Mouse (Mus musculus): ENCODE measurements around the gene Gas7.

Gas7 gene

GRCm38 (mm10) chr11:67454874-67455526 lies at the start of gene Gas7:
TSS of gene Gas7 (plus strand) at chr11:67455437.
- no peak for DNase-seq (ENCODE audit: low spot score)

- no peak for DNase-seq (ENCODE audit: low spot score)
Measured at GRCm38 (mm10) chr11:67414346-67414940, 40.8 kb upstream of the Gas7 start.

GRCm38 (mm10) chr11:67423575-67423974 lies 31.7 kb upstream of the Gas7 start:
- no peak for DNase-seq (ENCODE audit: low spot score)

- DNase-seq (ENCODE audit: low spot score): no peak
Measured at GRCm38 (mm10) chr11:67428196-67428595, 27.0 kb upstream of the Gas7 start.

GRCm38 (mm10) chr11:67429836-67430235 lies 25.4 kb upstream of the Gas7 start:
- no peak for DNase-seq (ENCODE audit: low spot score)

- DNase-seq (ENCODE audit: low spot score): no peak
Measured at GRCm38 (mm10) chr11:67431116-67431645, 24.1 kb upstream of the Gas7 start.

GRCm38 (mm10) chr11:67431864-67432263 lies 23.4 kb upstream of the Gas7 start:
- DNase-seq (ENCODE audit: low spot score): no peak

- DNase-seq (ENCODE audit: low spot score): no peak
Measured at GRCm38 (mm10) chr11:67433763-67434162, 21.5 kb upstream of the Gas7 start.

- DNase-seq (ENCODE audit: low spot score): no peak
Measured at GRCm38 (mm10) chr11:67438746-67439145, 16.5 kb upstream of the Gas7 start.

GRCm38 (mm10) chr11:67445058-67445825 lies 10.0 kb upstream of the Gas7 start:
- DNase-seq (ENCODE audit: low spot score): no peak

- DNase-seq (ENCODE audit: low spot score): no peak
Measured at GRCm38 (mm10) chr11:67451525-67451924, 3.7 kb upstream of the Gas7 start.

- no peak for DNase-seq (ENCODE audit: low spot score)
Measured at GRCm38 (mm10) chr11:67455527-67455981, 317 bp downstream of the Gas7 start.

- no peak for DNase-seq (ENCODE audit: low spot score)
Measured at GRCm38 (mm10) chr11:67456029-67456428, 792 bp downstream of the Gas7 start.

- DNase-seq (ENCODE audit: low spot score): peak; percentile 57
Measured at GRCm38 (mm10) chr11:67458171-67458570, 2.9 kb downstream of the Gas7 start.

- DNase-seq (ENCODE audit: low spot score): no peak
Measured at GRCm38 (mm10) chr11:67467132-67467531, 11.9 kb downstream of the Gas7 start.

- no peak for DNase-seq (ENCODE audit: low spot score)
Measured at GRCm38 (mm10) chr11:67468846-67469245, 13.6 kb downstream of the Gas7 start.

- DNase-seq (ENCODE audit: low spot score): no peak
Measured at GRCm38 (mm10) chr11:67474590-67474989, 19.4 kb downstream of the Gas7 start.

GRCm38 (mm10) chr11:67479534-67479933 lies 24.3 kb downstream of the Gas7 start:
- no peak for DNase-seq (ENCODE audit: low spot score)

GRCm38 (mm10) chr11:67480204-67480956 lies 25.1 kb downstream of the Gas7 start:
- DNase-seq (ENCODE audit: low spot score): no peak

GRCm38 (mm10) chr11:67481691-67482090 lies 26.5 kb downstream of the Gas7 start:
- DNase-seq (ENCODE audit: low spot score): no peak

- no peak for DNase-seq (ENCODE audit: low spot score)
Measured at GRCm38 (mm10) chr11:67482217-67482760, 27.1 kb downstream of the Gas7 start.

GRCm38 (mm10) chr11:67488156-67488555 lies 32.9 kb downstream of the Gas7 start:
- no peak for DNase-seq (ENCODE audit: low spot score)
